Mouse (Mus musculus) stomach, postnatal 0 days (tissue): ENCODE measurements around the gene Homer2.

ENCODE experiments used
- CTCF ChIP-seq: IDR thresholded peaks from 2 replicates; pipeline ENCODE4 v1.5.1; 2016; ENCODE audit warnings: antibody characterized with exemption, low read depth, mild to moderate bottlenecking, moderate library complexity
- EP300 ChIP-seq: optimal IDR thresholded peaks from 2 replicates; pipeline ENCODE3; 2016; ENCODE audit warnings: antibody characterized with exemption

GRCm38 (mm10) chr7:81721271-81721670, 13.9 kb upstream of the Homer2 start:
- TF ChIP-seq CTCF (no peak), EP300 (no peak)
